ENCODE assay signal across 22 mouse cellular contexts in the genomic region with DNA sequence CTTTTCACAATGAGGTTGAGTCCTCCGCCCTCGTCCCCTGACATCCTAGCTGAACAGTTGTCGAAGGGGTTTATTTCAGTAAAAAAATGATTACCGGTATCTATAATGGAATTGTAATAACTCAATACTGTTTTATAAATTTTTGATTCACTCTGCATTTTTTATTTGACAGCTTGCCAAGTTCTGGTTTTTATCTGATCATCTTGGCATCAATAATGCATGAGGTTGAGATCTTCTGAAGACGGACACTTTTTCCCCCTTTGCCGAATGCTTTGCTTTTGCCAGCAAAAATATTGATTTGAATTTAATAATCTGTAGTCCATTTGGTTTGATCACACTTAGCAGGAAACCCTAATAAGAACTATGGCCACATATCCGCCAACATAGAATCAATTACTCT.
"Had no signal": no experiment of that assay in that cellular context is flagged by ENCODE, and none has a peak within 500 bp of the region (broad histone marks: within the 10 kb centered on the region; RNA-seq: fewer than 3 reads in every experiment).

No protein-coding gene starts in this region.

- H3K4me2 ChIP-seq: kidney, embryonic 15.5 days; limb, embryonic 12.5 days; limb, embryonic 15.5 days; liver, embryonic 11.5 days; lung, embryonic 14.5 days; neural tube, embryonic 12.5 days; stomach, embryonic 15.5 days had no signal

- H3K9ac ChIP-seq: kidney, embryonic 15.5 days; limb, embryonic 12.5 days; limb, embryonic 15.5 days; liver, embryonic 14.5 days; liver, postnatal 0 days; lung, embryonic 14.5 days; neural tube, embryonic 12.5 days; stomach, embryonic 15.5 days had no signal

- H3K9me3 ChIP-seq: kidney, embryonic 15.5 days; limb, embryonic 12.5 days; limb, embryonic 15.5 days; neural tube, embryonic 12.5 days; stomach, embryonic 15.5 days had no signal

- H3K4me1 ChIP-seq: kidney, embryonic 15.5 days; limb, embryonic 12.5 days; stomach, embryonic 15.5 days had no signal

- H3K27me3 ChIP-seq: kidney, embryonic 15.5 days; limb, embryonic 12.5 days; limb, embryonic 15.5 days; neural tube, embryonic 12.5 days; stomach, embryonic 15.5 days had no signal

- H3K36me3 ChIP-seq: kidney, embryonic 15.5 days; limb, embryonic 12.5 days; limb, embryonic 15.5 days; neural tube, embryonic 12.5 days; stomach, embryonic 15.5 days had no signal

- ATAC-seq: liver, postnatal 0 days; lung, postnatal 0 days had no signal

- H3K4me3 ChIP-seq: kidney, embryonic 15.5 days; left cerebral cortex, adult 2 months; limb, embryonic 12.5 days; limb, embryonic 15.5 days; neural tube, embryonic 12.5 days; stomach, embryonic 15.5 days had no signal

- DNase-seq: kidney, adult 11 months; kidney, adult 8-10 months; kidney, postnatal 10 days; kidney, postnatal 36 days; layer of hippocampus, postnatal 36 days; left cerebral cortex, postnatal 4 days; liver, postnatal 0 days; lung, embryonic 14.5 days; retina, postnatal 1 day; right cerebral cortex, postnatal 25 days; spleen, adult 18-20 months; thymus, postnatal 25 days had no signal

- H3K27ac ChIP-seq: kidney, embryonic 15.5 days; left cerebral cortex, adult 2 months; limb, embryonic 12.5 days; limb, embryonic 15.5 days; liver, embryonic 14.5 days; macrophage; neural tube, embryonic 12.5 days; stomach, embryonic 15.5 days had no signal
